Mouse (Mus musculus) thymus, adult 2 months (tissue): Measurements from ENCODE around the gene Sec1. TPM values are rescaled to one million over a fixed set of nuclear protein-coding genes. Genes with fewer than 3 reads are reported as not detected.
"Not testable (repeated sequence)": the region's sequence is repeated elsewhere in the genome, so short reads cannot be mapped to it uniquely, and the experiment has no call there.

Source experiments
- DNase-seq: peaks from one replicate; pipeline ENCODE4 v3.0.0; 2021
- H3K27ac ChIP-seq: fragments of 200-500 bp; 2 replicates; pipeline ENCODE4 v1.5.1; 2012; ENCODE audit warnings: low read length, control low read depth; ENCODE audit not compliant: control insufficient read depth, insufficient read depth
- H3K27me3 ChIP-seq: fragments of 200-500 bp; 2 replicates; pipeline ENCODE4 v1.6.1; 2012; ENCODE audit warnings: mild to moderate bottlenecking, low read length, moderate library complexity, mixed read lengths; ENCODE audit not compliant: control insufficient read depth, insufficient read depth
- H3K36me3 ChIP-seq: fragments of 200-500 bp; 2 replicates; pipeline ENCODE4 v1.6.1; 2012; ENCODE audit warnings: mild to moderate bottlenecking, low read length, moderate library complexity; ENCODE audit not compliant: control insufficient read depth, insufficient read depth
- H3K4me1 ChIP-seq: fragments of 200-500 bp; replicated peaks from 2 replicates; pipeline ENCODE4 v1.6.1; 2012; ENCODE audit warnings: low read length; ENCODE audit not compliant: control insufficient read depth, insufficient read depth
- H3K4me3 ChIP-seq: fragments of 200-500 bp; 2 replicates; pipeline ENCODE4 v1.5.1; 2012; ENCODE audit warnings: mild to moderate bottlenecking, low read length, control low read depth, moderate library complexity; ENCODE audit not compliant: control insufficient read depth, insufficient read depth
- CTCF ChIP-seq: fragments of 200-500 bp; IDR thresholded peaks from 2 replicates; pipeline ENCODE4 v1.5.1; 2012; ENCODE audit warnings: mild to moderate bottlenecking, control low read depth, low read length, moderate library complexity, borderline replicate concordance; ENCODE audit not compliant: control insufficient read depth, poor library complexity, insufficient read depth; ENCODE audit errors: extremely low read depth
- POLR2A ChIP-seq: fragments of 200-500 bp; IDR thresholded peaks from 2 replicates; pipeline ENCODE4 v1.6.1; 2012; ENCODE audit warnings: mild to moderate bottlenecking, low read length, control low read depth, moderate library complexity; ENCODE audit not compliant: control insufficient read depth, poor library complexity, insufficient read depth; ENCODE audit errors: extremely low read depth
- whole genome bisulfite sequencing: fragments of 180-500 bp; shearing (Covaris S2); methylation state at CpG from one replicate; pipeline ENCODE4 v1.1.7; 2018; 5-methylcytosine and 5-hydroxymethylcytosine counted together
- polyA plus RNA-seq: library from polyadenylated mRNA; depleted of rRNA; stranded (reverse); fragments of >200 nt; gene quantifications from 2 replicates; pipeline ENCODE4 v1.2.3, GENCODE M21; 2012

Sec1 gene
- polyA plus RNA-seq, 1 experiment: 1.9 TPM

GRCm38 (mm10) chr7:45677627-45678295 is 16.4 kb downstream of the Sec1 start:
- no peak overlapping the region for H3K4me3 ChIP-seq
- H3K27ac ChIP-seq: no peak overlapping the region
- H3K4me1 ChIP-seq: peaks cover 17% of the 10 kb centered on the region
- DNase-seq: no peak
- no peaks in the 10 kb centered on the region for H3K27me3 ChIP-seq
- no peaks in the 10 kb centered on the region for H3K36me3 ChIP-seq
- WGBS: 94% methylated on average over 7 of the region's 7 CpGs
- TF ChIP-seq CTCF: no peak
- TF ChIP-seq POLR2A: no peak

DNA sequence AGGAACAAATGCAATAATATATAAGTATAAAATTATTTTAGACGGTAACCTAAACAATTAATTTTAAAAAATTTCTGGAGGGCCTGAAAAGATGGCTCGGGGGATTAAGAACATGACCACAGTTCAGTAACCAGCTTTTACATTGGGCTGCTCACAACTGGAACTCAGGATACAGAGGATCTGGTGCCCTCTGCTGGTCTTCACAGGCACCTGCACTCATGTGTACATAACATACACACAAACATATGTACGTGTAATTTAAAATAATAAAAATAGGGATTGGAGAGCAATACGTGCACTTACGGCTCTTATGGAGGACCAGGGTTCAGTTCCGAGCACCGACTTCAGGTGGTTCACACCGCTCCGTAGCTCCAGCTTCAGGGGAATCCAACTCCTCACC is 25.3 kb downstream of the Sec1 start:
- no peaks in the 10 kb centered on the region for H3K4me1 ChIP-seq
- WGBS: 98% methylated on average over 9 of the region's 9 CpGs
- no peak overlapping the region for H3K27ac ChIP-seq
- TF ChIP-seq POLR2A (no peak), CTCF (no peak)
- H3K36me3 ChIP-seq: no peaks in the 10 kb centered on the region
- H3K27me3 ChIP-seq: no peaks in the 10 kb centered on the region
- DNase-seq: no peak
- no peak overlapping the region for H3K4me3 ChIP-seq

GRCm38 (mm10) chr7:45667761-45668160 is 26.4 kb downstream of the Sec1 start:
- Histone ChIP-seq H3K4me1 (no peaks in the 10 kb centered on the region), H3K27ac (no peak overlapping the region), H3K36me3 (no peaks in the 10 kb centered on the region), H3K27me3 (no peaks in the 10 kb centered on the region), H3K4me3 (no peak overlapping the region)
- 89% methylated on average over 14 of the region's 14 CpGs for WGBS
- TF ChIP-seq CTCF (no peak), POLR2A (no peak)
- no peak for DNase-seq

DNA sequence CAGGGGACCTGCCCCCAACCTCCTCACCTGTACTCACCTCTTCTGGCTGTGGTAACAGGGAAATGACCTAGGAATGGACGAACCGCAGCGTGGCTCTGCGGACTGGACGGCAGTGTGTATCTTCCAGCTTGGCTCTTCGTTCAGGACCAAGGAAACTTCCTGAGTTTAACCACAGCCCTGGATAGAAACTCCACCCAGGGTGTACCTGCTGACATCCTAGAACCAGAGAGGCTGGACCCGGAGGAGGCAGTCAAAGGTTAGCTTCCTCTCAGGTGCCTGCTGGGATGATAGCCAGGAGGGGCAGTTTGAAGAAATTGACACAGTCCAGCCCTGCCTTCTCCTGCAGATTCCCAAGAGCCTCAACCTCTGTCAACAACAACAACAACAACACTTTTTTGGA is 28.0 kb downstream of the Sec1 start, which contains the start of gene Fut2:
Fut2 (minus strand) TSS at position 234 of the 400 bp plus-strand sequence.
- Histone ChIP-seq H3K36me3 (no peaks in the 10 kb centered on the region), H3K27ac (no peak within 1 kb of the TSS), H3K4me1 (no peaks in the 10 kb centered on the region), H3K27me3 (no peaks in the 10 kb centered on the region), H3K4me3 (no peak within 1 kb of the TSS)
- no peak for DNase-seq
- 83% methylated on average over 7 of the region's 7 CpGs for WGBS
- no peak for TF ChIP-seq CTCF
- no peak for TF ChIP-seq POLR2A

DNA sequence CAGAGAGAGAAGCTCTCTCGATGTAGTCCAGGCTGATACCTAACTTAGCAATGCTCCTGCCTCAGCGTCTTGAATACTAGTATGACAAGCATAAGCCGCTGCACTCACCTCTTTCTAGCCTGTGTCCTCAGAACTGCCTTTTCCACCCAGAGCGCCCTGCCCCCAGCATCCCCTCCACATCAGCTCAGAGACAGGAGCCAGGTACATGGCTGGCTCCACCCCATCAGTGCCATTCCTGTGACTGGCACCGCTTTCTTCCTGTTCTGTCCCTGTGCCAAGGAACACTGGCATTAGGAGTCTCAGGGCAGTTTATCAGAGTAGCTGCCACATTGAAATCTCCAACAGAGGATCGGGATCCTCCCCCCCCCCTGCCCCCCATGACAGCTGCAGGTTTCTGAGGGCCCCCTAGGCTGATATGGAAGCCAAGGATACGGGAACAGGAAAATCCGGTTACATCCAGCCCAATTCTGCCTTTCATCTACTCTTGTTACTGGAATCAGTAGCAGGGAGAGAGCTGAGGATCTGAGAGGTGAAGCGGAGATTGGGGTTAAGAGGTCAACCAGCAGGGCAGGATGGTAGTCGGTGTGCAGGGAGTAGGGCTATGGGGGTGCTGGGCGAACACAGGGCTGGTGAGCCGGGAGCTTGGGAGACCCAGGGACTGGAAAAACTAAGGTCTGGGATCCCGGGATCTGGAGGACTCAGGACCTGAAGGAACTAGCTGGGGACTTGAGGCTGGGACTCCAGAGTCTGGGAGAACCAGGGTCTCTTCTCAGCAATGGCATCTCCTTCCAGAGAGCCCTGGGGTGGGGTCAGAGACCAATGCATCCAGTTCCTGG is 28.7 kb downstream of the Sec1 start:
- Histone ChIP-seq H3K27ac (no peak overlapping the region), H3K4me3 (no peak overlapping the region), H3K27me3 (no peaks in the 10 kb centered on the region), H3K4me1 (no peaks in the 10 kb centered on the region), H3K36me3 (no peaks in the 10 kb centered on the region)
- DNase-seq: no peak
- 78% methylated on average over 13 of the region's 13 CpGs for WGBS
- no peak for TF ChIP-seq CTCF
- no peak for TF ChIP-seq POLR2A

- not testable (repeated sequence) for H3K27me3 ChIP-seq, H3K4me3 ChIP-seq, H3K4me1 ChIP-seq, H3K36me3 ChIP-seq, DNase-seq, H3K27ac ChIP-seq
- 94% methylated on average over 6 of the region's 6 CpGs for WGBS
These were observed 32.5 kb downstream of the Sec1 start for GRCm38 (mm10) chr7:45661702-45662101.
